Mouse (Mus musculus) frontal cortex, postnatal 14 days (tissue): ENCODE data around the gene Ccdc15.
A peak's percentile ranks its signal among the peaks of the same experiment; 100 is the strongest.

Experiments used
- DNase-seq, 2 experiments: peaks; one replicate each; pipeline ENCODE4 v3.0.0; 2022; ENCODE audit warnings: low spot score in 2 of 2

Ccdc15 gene

DNA sequence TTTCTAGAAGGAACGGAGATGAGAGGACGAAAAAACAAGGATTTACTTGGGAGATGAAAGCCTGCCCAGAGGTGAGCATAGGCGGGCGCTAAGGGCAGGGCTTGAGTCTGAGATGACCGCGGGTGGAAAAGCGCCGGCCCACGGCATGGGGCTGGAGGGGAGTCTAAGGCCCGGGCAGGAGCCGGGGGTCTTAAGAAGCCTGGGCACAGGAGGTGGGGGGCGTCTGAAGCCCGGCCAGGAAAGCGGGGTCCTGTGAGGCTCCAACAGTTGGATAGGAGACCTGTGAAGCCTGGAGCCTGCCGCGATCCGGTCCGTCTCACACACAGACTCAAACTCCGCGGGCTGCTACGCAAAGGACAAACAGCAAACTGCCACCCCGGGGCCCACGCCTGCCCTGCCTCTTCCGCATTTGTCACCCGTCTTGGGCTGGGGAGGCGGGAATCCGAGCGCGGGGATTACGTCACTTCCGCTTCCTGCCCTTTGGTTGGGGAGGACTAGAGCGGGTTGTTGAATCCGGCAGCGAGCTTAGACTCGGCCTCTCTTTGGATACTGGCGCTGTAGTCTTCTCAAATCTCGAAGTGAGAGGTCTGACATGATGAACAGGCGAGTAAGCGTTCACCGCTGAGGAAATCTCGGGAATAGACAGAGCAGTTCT, at the start of gene Ccdc15:
Ccdc15 (minus strand) TSS at position 445 of the 655 bp plus-strand sequence.
- DNase-seq: peak; percentile 95 to 96

GRCm38 (mm10) chr9:37393482-37394131, 45.4 kb upstream of the Ccdc15 start:
- no peak for DNase-seq

GRCm38 (mm10) chr9:37392071-37392470, 43.8 kb upstream of the Ccdc15 start:
- no peak for DNase-seq

DNA sequence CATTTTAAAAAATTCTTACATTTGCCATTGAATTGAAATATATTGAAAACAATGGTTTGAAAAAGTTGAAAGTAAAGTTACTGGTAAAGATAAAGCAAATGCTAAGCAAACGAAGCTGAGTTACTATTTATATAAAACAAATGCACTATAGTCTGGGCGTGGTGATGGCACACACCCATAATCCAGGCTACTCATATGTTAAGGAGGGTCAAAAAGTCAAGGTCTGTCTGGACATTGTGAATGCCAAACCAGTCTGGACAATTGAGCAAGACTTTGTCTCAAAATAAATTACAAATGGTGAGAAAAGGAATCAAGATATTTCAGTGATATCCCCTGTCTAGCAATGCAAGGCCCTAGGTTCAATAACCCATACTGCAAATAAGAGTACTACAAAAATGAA, 42.7 kb upstream of the Ccdc15 start:
- no peak for DNase-seq

- no peak for DNase-seq
Measured at GRCm38 (mm10) chr9:37384284-37385182, 36.3 kb upstream of the Ccdc15 start.

DNA sequence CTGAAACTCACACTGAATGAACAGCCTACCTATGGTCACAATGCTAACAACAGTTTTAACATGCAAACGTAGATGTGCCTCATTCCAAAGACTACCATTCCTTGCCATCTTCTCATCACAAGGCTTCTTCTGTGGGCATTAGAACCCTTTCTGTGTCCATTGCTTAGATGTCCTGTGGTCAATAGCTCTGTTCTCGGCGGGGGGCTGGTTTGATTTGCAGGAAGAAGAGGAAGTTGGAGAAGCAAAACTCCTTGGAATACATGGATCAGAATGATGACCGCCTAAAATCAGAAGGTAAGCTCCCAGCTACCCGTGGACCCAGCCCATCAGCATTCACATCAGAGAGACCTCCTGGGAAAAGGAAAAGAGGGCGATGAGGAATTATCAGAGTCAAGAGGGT, 34.9 kb upstream of the Ccdc15 start:
- no peak for DNase-seq

DNA sequence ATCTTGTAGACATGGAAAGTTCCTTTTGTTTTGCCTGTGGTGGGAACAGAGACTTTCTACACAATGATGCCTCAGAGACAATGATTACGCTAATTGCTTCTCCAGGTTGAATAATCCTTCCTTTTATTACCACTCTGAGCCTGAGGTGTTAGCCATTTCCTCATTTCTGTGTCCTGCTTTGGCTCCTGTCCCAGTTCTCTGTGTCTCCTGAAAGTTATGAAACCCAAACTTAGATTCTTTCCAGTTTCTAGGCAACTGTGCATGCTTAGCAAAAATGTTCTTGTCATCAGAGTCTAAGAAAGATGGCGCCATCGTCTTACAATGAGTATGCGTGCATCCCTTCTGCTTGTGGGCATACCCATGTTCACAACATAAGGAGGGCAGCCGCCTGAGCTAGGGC, 27.5 kb upstream of the Ccdc15 start:
- no peak for DNase-seq

GRCm38 (mm10) chr9:37371232-37371801, 23.1 kb upstream of the Ccdc15 start:
- DNase-seq: no peak

- DNase-seq: no peak
Measured at GRCm38 (mm10) chr9:37368860-37369259, 20.6 kb upstream of the Ccdc15 start.

- DNase-seq: no peak
Measured at GRCm38 (mm10) chr9:37368081-37368830, 20.0 kb upstream of the Ccdc15 start.

DNA sequence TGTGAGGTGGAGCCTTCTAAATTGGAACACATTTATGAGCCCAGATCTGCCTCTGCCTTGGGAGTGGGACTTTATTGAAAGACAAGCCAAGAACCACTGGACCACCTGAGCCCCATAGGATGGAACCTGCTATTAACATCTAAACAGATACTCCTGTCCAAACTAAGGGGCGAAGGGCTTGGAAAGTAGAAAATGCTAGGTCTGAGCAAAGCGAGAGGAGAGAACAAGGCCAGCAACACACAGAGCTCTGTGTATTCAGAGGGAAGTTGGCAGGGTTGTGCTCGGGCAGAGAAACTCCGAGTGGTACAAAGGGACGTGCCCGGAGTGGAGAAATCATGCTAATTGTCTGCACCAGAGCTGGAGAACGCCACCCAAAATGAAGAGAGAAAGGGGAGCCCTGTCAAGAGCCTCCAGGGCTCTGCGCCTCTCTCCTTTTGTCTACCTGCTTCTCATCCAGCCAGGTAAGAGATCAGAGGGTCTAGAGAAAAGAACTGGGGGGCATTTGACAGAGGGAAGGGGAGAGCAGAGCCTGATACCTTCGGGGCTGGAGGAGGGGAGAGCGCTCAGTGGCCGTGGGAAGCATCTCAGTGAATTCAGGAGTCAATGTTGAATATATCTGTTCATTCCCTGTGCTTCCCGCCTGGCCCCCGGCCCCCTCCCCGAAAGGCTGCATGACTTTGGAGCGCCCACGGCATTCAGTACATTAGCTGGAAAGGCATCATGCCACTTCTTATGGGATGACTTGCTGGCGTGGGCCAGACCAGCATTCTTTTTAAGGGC, 19.3 kb upstream of the Ccdc15 start, which contains the start of gene Hepacam:
Hepacam (plus strand) TSS at position 51 of the 780 bp plus-strand sequence.
- DNase-seq: peak; percentile 22 to 45

DNA sequence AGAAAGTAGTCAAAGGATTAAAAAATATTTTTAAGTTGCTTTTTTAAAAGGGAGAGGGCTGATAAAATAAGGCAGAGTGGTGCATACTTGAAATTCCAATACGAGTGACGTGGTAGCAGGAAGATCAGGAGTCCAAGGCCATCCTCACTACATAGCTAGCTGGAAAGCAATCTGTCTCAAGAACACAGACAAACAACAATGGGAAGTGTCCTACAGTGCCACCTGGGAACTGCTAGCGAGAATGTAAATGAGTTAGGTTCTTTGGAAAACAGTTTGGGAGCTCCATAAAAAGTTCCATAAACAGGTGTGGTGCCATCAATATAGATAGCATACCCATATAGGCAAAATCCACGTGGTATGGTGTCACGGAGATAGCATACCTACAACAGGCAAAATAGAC, 17.5 kb upstream of the Ccdc15 start:
- DNase-seq: no peak

- DNase-seq: no peak
Measured at GRCm38 (mm10) chr9:37364392-37364791, 16.2 kb upstream of the Ccdc15 start.

GRCm38 (mm10) chr9:37363551-37363950, 15.3 kb upstream of the Ccdc15 start:
- no peak for DNase-seq

DNA sequence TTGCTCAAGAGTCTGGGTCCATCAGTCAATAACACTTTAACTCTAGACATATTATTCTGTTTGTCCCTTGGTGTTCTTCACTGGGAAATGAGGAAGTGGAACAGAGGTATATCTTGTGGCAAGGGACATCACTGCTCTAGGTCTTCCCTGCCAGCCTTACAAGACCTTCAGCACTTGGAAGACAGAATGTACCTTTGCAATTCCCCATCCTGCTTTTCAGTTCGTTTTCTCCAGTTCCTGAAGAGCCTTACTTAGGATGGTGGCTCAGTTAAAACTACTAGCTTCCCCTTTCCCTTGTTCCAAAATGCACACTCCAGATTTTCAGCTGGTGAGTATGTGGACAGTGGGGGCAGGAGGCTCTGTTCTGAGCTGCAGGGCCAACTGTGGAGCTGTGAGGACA, 14.6 kb upstream of the Ccdc15 start:
- no peak for DNase-seq

DNA sequence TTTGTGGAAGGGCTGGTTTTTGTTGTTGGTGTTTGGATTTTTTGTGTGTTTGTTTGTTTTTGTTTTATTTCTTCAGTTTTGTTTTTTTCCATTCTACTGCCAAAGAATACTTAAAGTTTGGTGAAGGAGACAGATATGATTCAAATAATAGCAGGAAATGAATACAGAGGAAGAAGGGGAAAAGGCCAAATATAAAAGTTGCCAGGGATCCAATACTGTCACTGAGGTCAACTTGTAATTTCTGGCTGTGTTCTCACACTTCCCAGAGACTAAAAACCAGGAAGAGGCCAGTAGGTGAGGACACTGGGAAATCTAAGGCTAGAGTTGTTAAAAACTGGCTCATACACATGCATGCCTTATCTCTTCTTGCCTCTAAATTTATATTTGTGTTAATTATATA, 13.9 kb upstream of the Ccdc15 start:
- DNase-seq: no peak

DNA sequence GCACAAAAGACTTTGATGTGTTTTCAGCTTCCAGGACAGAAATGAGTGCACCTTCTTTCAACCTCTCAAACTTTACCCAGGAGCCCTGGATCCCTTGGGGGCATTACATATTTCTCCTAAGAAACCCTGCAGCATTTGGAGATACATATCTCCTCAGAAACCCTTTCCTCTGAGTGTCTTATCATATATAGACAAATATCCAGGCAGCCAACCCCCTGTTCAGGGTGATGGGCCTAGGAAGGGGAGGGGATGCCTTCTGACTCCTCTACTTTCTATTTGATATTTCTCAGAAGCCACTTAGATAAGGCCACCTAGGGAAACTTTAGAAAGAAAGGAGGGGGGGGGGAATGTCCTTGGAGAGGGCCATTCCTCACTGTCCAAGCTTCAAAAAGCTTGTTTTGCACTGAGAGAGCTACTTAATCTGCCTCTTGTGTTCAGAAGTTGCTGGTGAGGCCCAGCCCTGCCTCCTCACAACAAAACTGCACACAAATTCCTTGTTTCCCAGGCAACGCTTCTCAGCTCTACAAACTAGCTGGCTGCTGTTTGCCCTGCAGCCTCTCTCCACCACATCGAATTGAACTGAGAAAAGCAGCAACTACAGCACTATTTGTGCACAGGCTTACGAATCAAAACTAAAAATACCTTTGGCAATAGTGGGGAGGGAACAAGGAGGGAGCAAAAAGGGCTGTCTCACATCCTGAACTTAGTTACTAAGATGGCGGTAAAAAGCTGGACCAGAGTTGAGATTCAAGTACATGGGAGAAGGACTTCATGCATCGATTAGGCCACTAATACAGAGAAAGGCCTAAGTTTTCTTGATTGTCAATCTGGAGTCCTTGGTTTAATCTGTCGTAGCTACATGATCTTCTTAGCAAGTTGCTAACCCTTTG, 11.3 kb upstream of the Ccdc15 start:
- peak; percentile 48 to 72 for DNase-seq

DNA sequence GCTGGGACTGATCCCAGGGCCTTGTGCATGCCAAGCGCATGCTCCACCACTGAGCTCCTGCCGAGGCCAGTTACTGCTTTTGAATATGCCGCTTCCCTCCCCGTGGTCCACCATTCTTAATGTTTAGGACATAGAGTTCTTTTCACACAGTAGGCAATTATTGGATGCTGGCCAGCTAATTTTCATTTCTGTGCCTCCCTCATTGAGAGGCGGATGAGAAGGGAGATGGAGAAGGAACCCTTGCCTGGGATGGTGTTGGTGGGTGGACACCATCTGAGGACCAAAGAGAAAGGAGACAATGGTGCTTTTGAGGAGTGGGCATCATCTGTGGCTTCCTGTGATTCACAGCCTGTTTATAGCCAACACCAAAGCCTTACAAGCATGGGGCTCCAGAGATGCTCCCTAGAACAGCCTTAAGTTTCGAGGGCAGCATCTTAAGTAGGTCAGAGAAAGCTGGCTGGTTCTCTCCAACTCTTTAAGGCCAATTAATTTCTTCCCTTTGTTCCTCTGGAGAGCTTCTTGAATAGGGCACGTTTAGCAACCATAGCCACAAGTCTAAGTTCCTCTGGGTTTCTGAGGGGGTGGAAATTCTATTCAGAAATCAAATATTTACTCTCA, 10.6 kb upstream of the Ccdc15 start:
- DNase-seq: peak; percentile 39 to 46

DNA sequence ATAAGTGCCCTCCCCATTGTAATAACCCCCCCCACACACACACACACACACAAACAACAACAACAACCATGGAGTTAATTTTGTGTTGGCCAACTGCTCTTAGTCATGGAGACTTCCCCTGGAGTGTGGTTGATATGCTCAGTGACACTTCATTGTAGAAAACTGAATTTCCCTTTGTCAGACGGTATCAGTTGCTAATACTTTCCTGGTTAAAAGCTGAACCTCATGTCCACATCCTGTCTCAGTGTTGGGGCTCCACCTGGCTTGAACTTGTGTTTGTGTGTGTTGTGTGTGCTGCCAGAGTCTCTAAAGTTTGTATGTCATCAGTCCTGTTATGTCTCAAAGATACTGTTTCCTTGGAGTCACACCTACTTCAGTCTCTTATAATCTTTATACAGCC, 6.3 kb upstream of the Ccdc15 start:
- no peak for DNase-seq
